Mouse (Mus musculus) mesoderm, embryonic 11.5 days (tissue): ENCODE data around the gene Ddx56.
"Not testable (repeated sequence)": the region's sequence is repeated elsewhere in the genome, so short reads cannot be mapped to it uniquely, and the experiment has no call there.

Source experiments
- DNase-seq: peaks from one replicate; pipeline ENCODE4 v3.0.0-alpha.2; 2012; ENCODE audit warnings: low read depth, low spot score

Gene Ddx56

DNA sequence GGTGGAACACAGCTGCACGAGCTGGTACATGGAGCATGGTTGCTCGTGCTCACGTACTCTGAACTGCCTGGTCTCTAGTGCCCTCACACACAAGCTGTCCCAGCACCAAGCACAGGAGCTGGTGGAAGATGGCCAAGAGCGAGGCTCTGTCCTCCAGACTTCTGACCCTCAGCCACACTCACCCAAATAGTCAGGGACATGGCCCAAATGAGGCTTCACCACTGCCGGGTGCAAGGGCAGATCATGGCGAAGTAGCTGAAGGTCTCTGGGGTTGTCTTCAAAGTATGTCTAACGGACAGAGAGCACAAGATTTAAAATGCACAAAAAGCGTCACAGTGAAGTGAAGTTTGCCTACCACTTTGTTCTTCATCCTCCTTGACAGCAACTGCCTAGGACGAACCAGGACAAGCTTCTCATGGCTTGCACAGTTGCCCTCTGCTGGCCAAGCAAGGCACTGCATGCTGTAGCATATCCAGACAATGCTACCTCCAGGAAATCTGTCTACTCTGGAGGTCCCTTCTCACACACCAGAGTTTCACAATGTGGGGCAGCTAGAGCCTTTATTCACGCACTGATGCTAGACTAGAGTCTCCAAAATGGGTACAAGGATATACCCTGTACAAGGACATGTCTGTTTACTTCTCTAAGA, 6.0 kb downstream of the Ddx56 start:
- peak; percentile 79 for DNase-seq

DNA sequence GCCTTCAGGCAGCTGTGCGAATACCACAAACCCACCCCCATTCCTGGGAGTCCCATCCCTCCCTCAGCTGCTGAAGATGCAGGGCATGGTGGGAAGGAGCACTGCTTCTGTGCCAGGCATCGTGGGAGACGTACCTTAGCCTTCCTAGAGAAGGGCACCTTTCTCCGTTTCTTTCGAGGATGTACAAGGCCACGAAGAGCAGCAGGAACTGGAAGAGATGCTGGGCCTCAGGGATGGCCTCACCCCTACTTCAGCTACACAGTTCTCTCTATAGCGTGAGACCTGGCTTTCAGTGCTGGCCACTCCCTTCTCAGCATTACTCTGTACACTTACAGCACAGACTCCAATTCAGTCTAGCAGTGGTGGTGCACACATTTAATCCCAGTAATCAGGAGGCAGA, 8.2 kb downstream of the Ddx56 start:
- DNase-seq, result no peak

DNA sequence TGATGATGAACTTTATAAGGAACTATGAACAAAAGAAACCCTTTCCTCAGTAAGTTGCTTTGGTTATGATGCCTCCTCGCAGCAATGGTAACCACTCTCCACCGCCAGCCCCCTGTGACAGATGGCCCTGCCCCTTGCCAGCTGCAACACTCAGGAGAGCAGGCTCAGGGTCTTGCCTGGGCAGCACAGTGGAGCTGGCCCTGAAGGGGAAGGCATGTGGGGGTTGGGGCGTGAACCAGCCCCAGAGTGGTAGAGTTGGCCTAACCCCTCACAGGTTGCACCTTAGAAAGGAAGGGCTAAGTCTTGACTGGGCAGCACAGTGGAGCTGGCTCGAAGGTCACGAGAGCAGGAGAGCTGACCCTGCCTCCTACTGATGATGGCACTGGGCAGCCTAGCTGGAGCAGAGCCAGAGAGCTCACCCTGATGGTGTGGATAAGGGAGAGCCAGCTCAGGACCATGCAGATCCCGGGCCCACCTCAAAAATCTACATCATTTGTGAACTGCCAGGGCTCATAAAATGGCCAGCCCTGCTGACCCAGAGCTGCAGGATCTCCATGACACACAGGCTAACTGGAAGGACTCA, 11.0 kb downstream of the Ddx56 start:
- DNase-seq, result no peak

DNA sequence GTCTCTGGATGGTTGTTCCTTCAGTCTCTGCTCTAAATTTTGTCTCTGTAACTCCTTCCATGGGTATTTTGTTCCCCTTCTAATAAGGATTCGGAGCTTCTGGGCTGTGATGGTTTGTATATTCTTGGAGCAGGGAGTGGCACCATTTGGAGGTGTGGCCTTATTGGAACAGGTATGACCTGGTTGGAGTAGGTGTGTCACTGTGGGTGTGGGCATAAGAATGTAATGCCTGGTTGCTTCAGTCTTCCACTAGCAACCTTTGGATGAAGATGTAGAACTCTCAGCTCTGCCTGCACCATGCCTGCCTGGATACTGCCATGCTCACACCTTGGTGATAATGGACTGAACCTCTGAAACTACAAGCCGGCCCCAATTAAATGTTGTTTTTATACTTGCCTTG, 13.0 kb downstream of the Ddx56 start:
- DNase-seq, result not testable (repeated sequence)

DNA sequence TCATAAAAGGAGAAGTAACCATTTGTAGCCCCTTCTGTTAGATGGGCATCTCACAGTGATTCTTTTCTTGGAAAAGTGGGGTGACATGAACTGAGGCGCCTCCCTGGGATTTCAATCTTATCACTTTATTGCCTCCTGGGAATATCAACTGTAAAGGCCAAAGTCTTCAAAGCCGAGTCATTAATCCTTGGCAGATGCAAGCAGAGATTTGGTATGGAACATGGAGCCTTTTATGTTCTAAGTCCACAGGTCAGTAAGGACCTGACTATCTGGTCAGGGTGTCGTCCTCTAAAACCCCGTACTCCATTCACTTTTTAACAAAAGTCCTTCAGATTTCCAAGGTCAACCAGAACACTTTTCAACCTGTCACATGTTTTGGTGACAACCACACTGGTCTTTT, 14.7 kb downstream of the Ddx56 start:
- no peak for DNase-seq

DNA sequence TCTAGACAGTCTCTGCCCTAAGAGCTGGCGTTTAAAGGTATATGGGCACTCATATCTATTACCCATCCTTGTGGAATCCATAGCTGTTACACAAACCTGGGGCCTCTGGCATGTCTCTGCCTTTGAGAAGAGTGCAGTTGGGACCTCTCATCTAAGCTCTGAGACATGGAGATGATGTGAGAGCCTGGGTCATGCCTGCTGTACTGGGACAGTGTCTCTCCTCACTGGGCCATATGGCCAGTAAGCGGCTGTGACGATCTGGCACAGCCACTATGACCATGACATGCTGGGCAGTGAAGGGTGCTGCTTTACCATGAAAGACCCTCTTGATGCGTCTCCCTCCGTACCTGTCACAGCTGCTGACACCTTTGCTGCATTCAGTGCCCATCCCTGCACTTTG, 15.3 kb downstream of the Ddx56 start:
- DNase-seq, result no peak

DNA sequence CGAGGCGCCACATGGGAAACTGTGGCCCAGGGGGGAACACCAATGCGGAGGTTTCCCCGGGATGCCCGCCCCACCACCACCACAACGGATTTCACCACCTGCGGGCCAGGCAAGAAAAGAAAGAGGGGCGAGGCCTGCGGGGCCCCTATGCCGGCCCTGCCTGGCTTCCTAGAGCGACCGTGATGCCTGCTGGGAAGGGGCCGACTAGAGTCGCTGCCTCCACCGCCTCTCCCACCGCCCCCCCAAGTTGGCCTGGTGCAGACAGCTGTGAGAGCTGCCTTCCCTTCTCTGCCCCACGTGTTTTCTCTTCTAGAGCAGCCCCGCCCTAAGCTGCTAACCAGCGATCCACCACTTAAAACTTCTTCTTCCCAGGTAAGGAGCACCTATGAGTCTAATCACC, 22.9 kb downstream of the Ddx56 start:
- no peak for DNase-seq

DNA sequence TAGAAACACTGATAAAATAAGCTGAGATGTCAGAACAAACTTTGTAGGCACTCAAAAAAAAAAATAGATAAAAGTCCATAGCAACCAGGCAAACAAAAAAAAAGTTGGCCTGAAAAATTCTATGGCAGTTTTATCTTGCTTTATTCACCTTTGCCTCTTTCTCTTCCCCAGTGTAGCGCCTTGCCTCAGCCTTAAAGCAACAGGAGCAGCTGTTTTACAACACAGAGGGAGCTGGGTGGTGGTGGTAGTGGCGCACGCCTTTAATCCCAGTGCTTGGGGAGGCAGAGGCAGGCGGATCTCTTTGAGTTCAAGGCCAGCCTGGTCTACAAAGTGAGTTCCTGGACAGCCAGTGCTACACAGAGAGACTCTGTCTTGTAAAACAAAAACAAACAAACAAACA, 34.5 kb downstream of the Ddx56 start:
- DNase-seq, result no peak

DNA sequence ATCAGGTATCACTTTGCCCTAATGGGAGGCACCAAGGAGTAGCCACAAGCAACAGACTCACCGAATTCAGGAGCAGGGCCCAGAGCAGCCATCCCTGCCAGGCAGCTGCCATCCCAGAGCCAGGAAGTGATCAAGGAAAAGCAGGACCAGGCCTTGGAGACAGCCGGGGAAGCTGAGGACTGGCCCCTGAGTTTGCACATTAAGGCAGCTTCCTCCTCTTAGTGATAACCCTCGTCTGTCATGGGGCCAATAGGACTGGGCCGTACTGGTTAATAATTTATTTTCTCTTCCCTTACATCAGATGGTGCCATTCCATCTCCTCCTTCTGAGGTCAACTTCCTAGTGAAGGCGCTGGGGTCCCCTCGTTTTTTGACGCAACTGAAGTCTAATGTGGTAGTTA, 37.6 kb downstream of the Ddx56 start, which contains the start of gene Npc1l1:
Gene Npc1l1 (minus strand): TSS at position 132 of the 400 bp plus-strand sequence.
- DNase-seq, result no peak

DNA sequence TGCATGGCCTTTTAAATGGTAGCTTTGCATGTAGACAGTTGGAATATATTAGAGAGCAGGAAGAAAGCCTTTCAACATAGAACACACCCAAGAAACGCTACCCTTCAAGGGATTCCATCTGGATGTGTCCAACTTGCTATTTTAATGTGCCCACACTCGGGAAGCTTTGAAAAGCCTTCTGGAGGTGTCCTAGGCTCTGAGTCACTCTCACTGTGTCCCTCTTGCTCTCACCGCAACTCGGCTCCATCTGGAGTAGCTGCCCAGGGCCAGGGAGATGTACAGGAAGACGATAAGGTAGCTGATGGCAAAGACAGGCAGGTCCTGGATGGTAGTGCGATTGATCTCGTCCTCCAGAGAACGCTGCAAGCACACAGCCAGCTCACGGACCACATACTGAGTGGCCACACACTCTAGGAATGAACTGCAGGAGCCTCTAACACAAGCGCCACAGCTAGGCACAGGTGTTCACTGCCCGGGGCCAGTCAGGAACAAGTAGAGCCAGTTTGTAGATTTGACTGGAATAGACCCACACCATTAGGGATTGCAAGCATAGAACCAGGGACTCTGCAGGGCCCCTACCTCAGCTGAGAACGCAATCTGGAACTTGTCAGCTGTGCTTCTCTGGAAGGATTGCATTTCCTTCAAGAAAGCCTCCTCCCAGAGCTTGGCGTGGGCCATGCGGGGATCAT, 42.9 kb downstream of the Ddx56 start:
- DNase-seq, result no peak

DNA sequence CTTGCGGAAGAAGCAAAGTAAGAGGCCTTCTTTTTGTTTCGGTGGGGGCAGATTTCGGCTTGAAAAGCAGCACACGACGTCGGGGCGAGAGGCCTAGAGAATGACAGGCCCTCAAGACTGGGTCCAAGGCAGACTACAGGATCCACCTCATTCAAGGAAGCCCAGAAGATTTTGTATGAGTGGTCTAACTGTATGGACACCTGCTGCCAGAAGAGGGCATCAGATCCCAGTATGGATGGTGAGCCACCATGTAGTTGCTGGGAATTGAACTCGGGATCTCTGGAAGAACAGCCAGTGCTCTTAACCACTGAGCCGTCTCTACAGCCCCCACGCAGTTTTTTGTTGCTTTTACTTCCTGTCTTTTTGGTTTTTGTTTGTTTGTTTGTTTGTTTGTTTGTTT, 45.4 kb downstream of the Ddx56 start:
- no peak for DNase-seq

DNA sequence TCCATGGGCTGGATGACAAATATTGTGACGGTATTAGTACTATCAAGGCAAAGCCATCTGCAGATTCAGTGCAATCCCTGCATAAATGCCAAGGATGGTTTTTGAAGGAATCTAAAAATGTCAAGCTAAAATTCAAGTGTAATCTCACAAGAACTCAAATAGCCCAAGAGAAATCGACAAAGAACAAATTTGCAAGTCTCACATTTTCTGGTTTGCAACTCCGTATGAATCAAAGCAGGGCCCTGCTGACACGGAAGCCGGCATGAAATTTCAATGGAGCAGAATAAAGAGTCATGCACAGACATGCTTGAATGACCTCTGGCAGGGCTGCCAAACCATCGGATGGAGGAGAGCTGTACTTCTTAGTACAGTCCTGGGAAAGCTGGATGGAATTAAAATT, 47.6 kb downstream of the Ddx56 start:
- DNase-seq, result no peak

DNA sequence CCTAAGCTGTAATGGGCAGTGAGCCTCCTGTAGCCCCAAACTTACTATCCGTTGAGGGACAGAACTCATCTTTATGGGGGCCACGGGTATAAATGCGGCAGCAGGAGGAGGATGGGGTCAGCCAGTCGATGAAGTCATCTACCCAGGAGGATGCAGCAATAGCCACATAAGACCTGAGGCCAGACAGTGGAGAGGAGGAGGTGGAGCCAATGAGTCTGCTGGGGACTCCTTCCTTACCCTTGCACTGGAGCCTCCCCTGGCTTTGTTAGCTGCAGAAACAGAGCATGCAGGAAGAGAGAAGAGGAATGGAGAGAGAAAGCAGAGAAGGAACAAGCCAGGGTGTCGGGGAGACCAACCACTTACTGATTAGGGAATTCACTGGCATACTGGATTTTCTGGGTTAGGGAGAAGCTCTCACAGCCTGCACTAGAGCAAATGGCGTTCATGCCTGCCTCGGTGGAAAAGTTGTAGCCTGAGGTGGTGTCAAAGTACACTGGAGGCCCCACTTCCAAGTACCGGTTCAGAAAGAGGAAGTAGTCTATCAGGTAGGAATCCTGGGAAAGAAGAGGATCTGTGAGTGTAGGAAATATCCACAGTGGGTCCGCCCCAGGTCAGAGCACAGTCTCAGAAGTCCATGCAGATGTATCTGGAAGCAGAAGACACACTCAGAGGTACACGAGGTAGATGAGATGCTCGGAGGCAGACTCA, 49.2 kb downstream of the Ddx56 start:
- DNase-seq, result no peak

DNA sequence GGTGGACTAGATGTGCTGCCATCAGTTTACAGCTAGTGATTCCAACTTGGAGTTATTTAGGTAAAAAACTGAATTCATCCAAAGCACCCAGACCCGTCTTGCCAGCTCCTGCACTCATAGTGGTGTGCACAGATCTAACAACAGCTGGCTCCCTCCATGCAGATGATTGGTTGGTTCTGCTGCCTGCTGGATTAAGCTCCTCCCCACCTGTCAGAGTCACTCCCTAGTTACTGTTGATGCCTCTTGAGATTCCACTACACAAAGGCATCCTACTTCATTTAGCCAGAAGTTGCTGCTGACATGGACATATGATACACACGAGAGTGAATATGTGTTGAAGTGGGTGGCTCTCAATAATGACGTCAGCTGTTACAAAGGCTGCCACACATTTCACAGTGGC, 50.7 kb downstream of the Ddx56 start:
- no peak for DNase-seq
